22 mouse cellular contexts compared by ENCODE assay signal in the genomic region with DNA sequence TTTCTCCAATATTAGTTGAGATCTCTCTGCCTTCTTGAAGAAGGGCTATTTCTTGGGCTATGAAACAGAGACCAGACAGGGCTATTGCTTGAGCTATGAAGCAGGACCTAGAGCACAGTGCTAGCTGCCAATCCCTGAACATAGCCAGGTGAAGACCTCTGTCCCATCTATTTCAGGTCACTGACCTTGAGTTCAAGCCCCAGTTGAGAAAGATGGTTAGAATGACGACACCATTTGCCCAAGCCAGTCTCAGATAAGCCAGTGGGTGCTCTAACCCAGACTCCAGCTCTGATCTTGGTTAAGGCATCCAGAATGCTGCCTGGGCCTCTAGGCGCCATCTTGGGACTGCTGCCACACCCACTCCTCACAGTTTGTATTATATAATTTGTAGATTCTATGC. TPM values are rescaled to one million over a fixed set of nuclear protein-coding genes. Genes with fewer than 3 reads are reported as not detected.
A peak's percentile ranks its signal among the peaks of the same experiment; 100 is the strongest.
DNase-seq lines count a peak whose midpoint lies in the region; ATAC-seq and TF ChIP-seq lines count a peak whose summit lies in the region.
"Had no signal": no experiment of that assay in that cellular context is flagged by ENCODE, and none has a peak within 500 bp of the region (broad histone marks: within the 10 kb centered on the region; RNA-seq: fewer than 3 reads in every experiment).

No protein-coding gene starts in this region.

- no peak overlapping the region for H3K9ac ChIP-seq in liver, adult 2 months (ENCODE audit: low read depth, low read length)
- H3K9ac ChIP-seq in liver, postnatal 0 days (replicated peaks) = no peak overlapping the region
- no peak overlapping the region for H3K9ac ChIP-seq in liver, embryonic 11.5 days (ENCODE audit: low read depth, low read length)
- H3K9ac ChIP-seq in midbrain, embryonic 11.5 days (ENCODE audit: low read length) = no peak overlapping the region
- no peak overlapping the region for H3K9ac ChIP-seq in midbrain, embryonic 14.5 days (replicated peaks; ENCODE audit: low read length)

- no peaks in the 10 kb centered on the region for H3K36me3 ChIP-seq in liver, adult 2 months (ENCODE audit: control insufficient read depth, insufficient read depth, low read length)
- no peaks in the 10 kb centered on the region for H3K36me3 ChIP-seq in liver, postnatal 0 days (replicated peaks; ENCODE audit: insufficient read depth, low read length)
- H3K36me3 ChIP-seq in liver, embryonic 11.5 days (ENCODE audit: control insufficient read depth, insufficient read depth, low read length) = no peaks in the 10 kb centered on the region
- H3K36me3 ChIP-seq in midbrain, embryonic 11.5 days (ENCODE audit: control insufficient read depth, insufficient read depth, low read length) = no peaks in the 10 kb centered on the region
- H3K36me3 ChIP-seq in midbrain, embryonic 14.5 days (ENCODE audit: control insufficient read depth, insufficient read depth, low read length) = no peaks in the 10 kb centered on the region
- H3K36me3 ChIP-seq: G1E had no signal

- no peaks in the 10 kb centered on the region for H3K9me3 ChIP-seq in liver, postnatal 0 days (ENCODE audit: low read length)
- no peaks in the 10 kb centered on the region for H3K9me3 ChIP-seq in liver, embryonic 11.5 days (ENCODE audit: control insufficient read depth, low read length)
- H3K9me3 ChIP-seq in midbrain, embryonic 11.5 days (ENCODE audit: control insufficient read depth, low read length) = no peaks in the 10 kb centered on the region
- H3K9me3 ChIP-seq in midbrain, embryonic 14.5 days (ENCODE audit: control insufficient read depth, low read length) = no peaks in the 10 kb centered on the region
- H3K9me3 ChIP-seq: G1E had no signal

- WGBS in liver, adult 2 months = 32% methylated on average over 2 of the region's 2 CpGs
- 64% methylated on average over 2 of the region's 2 CpGs for WGBS in liver, postnatal 0 days (ENCODE audit: insufficient replicate concordance)
- WGBS in liver, embryonic 11.5 days = 68% methylated on average over 2 of the region's 2 CpGs
- WGBS in midbrain, embryonic 11.5 days = 92% methylated on average over 2 of the region's 2 CpGs
- 96% methylated on average over 2 of the region's 2 CpGs for WGBS in midbrain, embryonic 14.5 days

- ATAC-seq in liver, postnatal 0 days = peak; percentile 86
- ATAC-seq in liver, embryonic 11.5 days (replicated peaks; ENCODE audit: low FRiP score) = no peak
- no peak for ATAC-seq in midbrain, embryonic 11.5 days (ENCODE audit: low FRiP score)
- ATAC-seq in midbrain, embryonic 14.5 days (ENCODE audit: low FRiP score, low TSS enrichment) = no peak
- ATAC-seq: activated CD4-positive, CD25-positive, alpha-beta regulatory T cell, adult 4 months; CD4-positive, CD25-positive, alpha-beta regulatory T cell, adult 4 months; Patski had no signal

- H3K4me1 ChIP-seq in liver, adult 2 months (ENCODE audit: control insufficient read depth, insufficient read depth, low read length) = peaks cover 12% of the 10 kb centered on the region
- peaks cover 14% of the 10 kb centered on the region for H3K4me1 ChIP-seq in liver, postnatal 0 days (ENCODE audit: insufficient read depth)
- peaks cover 10% of the 10 kb centered on the region for H3K4me1 ChIP-seq in liver, embryonic 11.5 days (replicated peaks; ENCODE audit: control insufficient read depth, insufficient read depth, low read length)
- H3K4me1 ChIP-seq in midbrain, embryonic 11.5 days (ENCODE audit: control insufficient read depth, insufficient read depth, low read length) = peaks cover 9% of the 10 kb centered on the region; the same call in 1 of the 2 replicates
- 0 out of 2 replicates have a peak, but pooled peaks cover 7% of the 10 kb centered on the region for H3K4me1 ChIP-seq in midbrain, embryonic 14.5 days (ENCODE audit: control insufficient read depth, insufficient read depth, low read length)

- TF ChIP-seq CTCF in liver, adult 2 months (IDR thresholded peaks at IDR 0.05; ENCODE audit: low read depth, low read length) = no peak
- no peak for TF ChIP-seq CTCF in liver, postnatal 0 days (IDR thresholded peaks at IDR 0.05; ENCODE audit: low read depth)

- TF ChIP-seq EP300 in liver, postnatal 0 days (IDR thresholded peaks at IDR 0.05; ENCODE audit: low read depth) = 0 out of 2 replicates have a peak, but pooled peaks have one; percentile 58

- H3K79me2 ChIP-seq in liver, adult 2 months (ENCODE audit: control insufficient read depth, insufficient read depth, low read length) = no peaks in the 10 kb centered on the region

- no peak overlapping the region for H3K4me2 ChIP-seq in liver, postnatal 0 days (ENCODE audit: low read depth, low read length)
- H3K4me2 ChIP-seq in liver, embryonic 11.5 days = no peak overlapping the region
- H3K4me2 ChIP-seq in midbrain, embryonic 11.5 days = no peak overlapping the region
- no peak overlapping the region for H3K4me2 ChIP-seq in midbrain, embryonic 14.5 days (ENCODE audit: low read length)

- intact Hi-C loops in heart, postnatal 10 days (cut with DNase I) = no loop called here

- DNase-seq in heart, adult 11 months = peak; percentile 28
- DNase-seq in heart, postnatal 10 days = no peak
- peak; percentile 97 for DNase-seq in liver, adult 2 months (ENCODE audit: extremely low read depth, low read depth, low spot score)
- no peak for DNase-seq in liver
- no peak for DNase-seq in liver, postnatal 0 days
- no peak for DNase-seq in liver, embryonic 11.5 days (ENCODE audit: low spot score)
- DNase-seq in midbrain, embryonic 11.5 days (ENCODE audit: low spot score, missing footprints) = peak; percentile 37
- DNase-seq in midbrain, embryonic 14.5 days = no peak
- DNase-seq: adrenal gland, adult 2 months; adrenal gland, adult 8-10 months; adrenal gland, postnatal 10 days; adrenal gland, postnatal 14 days; adrenal gland, postnatal 25 days; adrenal gland, postnatal 36 days; B cell, adult 2 months; cerebellum, adult 11 months; cerebellum, adult 11-12 months had no signal

- H3K27me3 ChIP-seq in liver, adult 2 months (ENCODE audit: control insufficient read depth, insufficient read depth, low read length) = no peaks in the 10 kb centered on the region
- H3K27me3 ChIP-seq in liver, postnatal 0 days (ENCODE audit: insufficient read depth, low read length) = no peaks in the 10 kb centered on the region
- H3K27me3 ChIP-seq in liver, embryonic 11.5 days (replicated peaks; ENCODE audit: control insufficient read depth, insufficient read depth, low read length) = no peaks in the 10 kb centered on the region
- H3K27me3 ChIP-seq in midbrain, embryonic 11.5 days (ENCODE audit: control insufficient read depth, insufficient read depth, low read length) = no peaks in the 10 kb centered on the region
- H3K27me3 ChIP-seq in midbrain, embryonic 14.5 days (ENCODE audit: control insufficient read depth, insufficient read depth, low read length) = no peaks in the 10 kb centered on the region
- H3K27me3 ChIP-seq: CH12.LX, Patski had no signal

- no peak for TF ChIP-seq POLR2A in liver, adult 2 months (IDR thresholded peaks at IDR 0.05; ENCODE audit: extremely low read depth, insufficient read depth, low read length)

- no peak overlapping the region for H3K27ac ChIP-seq in liver, adult 2 months (replicated peaks; ENCODE audit: insufficient read depth, low read depth, low read length)
- H3K27ac ChIP-seq in liver, postnatal 0 days (ENCODE audit: low read depth) = peak overlapping the region; percentile 62
- no peak overlapping the region for H3K27ac ChIP-seq in liver, embryonic 11.5 days (ENCODE audit: low read depth, low read length)
- no peak overlapping the region for H3K27ac ChIP-seq in midbrain, embryonic 11.5 days (ENCODE audit: low read depth, low read length)
- no peak overlapping the region for H3K27ac ChIP-seq in midbrain, embryonic 14.5 days (replicated peaks; ENCODE audit: low read depth, low read length)

- no peak overlapping the region for H3K4me3 ChIP-seq in liver, adult 2 months (ENCODE audit: insufficient read depth, low read depth, low read length)
- H3K4me3 ChIP-seq in liver, postnatal 0 days (ENCODE audit: low read depth, low read length) = no peak overlapping the region
- H3K4me3 ChIP-seq in liver, embryonic 11.5 days (ENCODE audit: low read depth, low read length) = no peak overlapping the region
- H3K4me3 ChIP-seq in midbrain, embryonic 11.5 days (ENCODE audit: low read depth, low read length) = no peak overlapping the region
- no peak overlapping the region for H3K4me3 ChIP-seq in midbrain, embryonic 14.5 days (replicated peaks; ENCODE audit: low read depth, low read length)

RNA-seq across cellular contexts. Expression of a gene that starts 56.9 kb away (rescaled TPM):
- total RNA-seq in heart, postnatal 10 days (2021) = 10 to 100 TPM; 48.3 to 50.4 TPM
- 30.9 and 32.0 TPM in 2 replicates for total RNA-seq in liver, adult 2 months (2014; rRNA removed)
- 4.5 and 5.6 TPM in 2 replicates for polyA plus RNA-seq in liver, adult 2 months (2012; rRNA removed)
- 11.9 and 13.9 TPM in 2 replicates for polyA plus RNA-seq in liver, postnatal 0 days (2015; fragmentation: Nextera tagmentation; extraction: Ambion mirVana)
- polyA plus RNA-seq in liver, embryonic 11.5 days (2014; fragmentation: Nextera tagmentation; extraction: Ambion mirVana) = 30.4 and 31.0 TPM in 2 replicates
- polyA plus RNA-seq in midbrain, embryonic 11.5 days (2014; fragmentation: Nextera tagmentation; extraction: Ambion mirVana) = 34.8 and 37.0 TPM in 2 replicates
- polyA plus RNA-seq in midbrain, embryonic 14.5 days (2014; fragmentation: Nextera tagmentation; extraction: Ambion mirVana) = 48.3 and 64.1 TPM in 2 replicates

Comparison
In these comparisons a context has a peak if more than half of its experiments do, and no peak if none do; other contexts are left out.
1. DNase-seq: peak in heart, adult 11 months (single experiment), liver, adult 2 months (single experiment) and midbrain, embryonic 11.5 days (single experiment); none in heart, postnatal 10 days (0 of 2), liver (single experiment), liver, postnatal 0 days (single experiment), liver, embryonic 11.5 days (single experiment) and midbrain, embryonic 14.5 days (single experiment).